Mouse (Mus musculus): Measurements from ENCODE around the gene Cybb. TPM values are rescaled to one million over a fixed set of nuclear protein-coding genes. Genes with fewer than 3 reads are reported as not detected.
"Not testable (repeated sequence)": the region's sequence is repeated elsewhere in the genome, so short reads cannot be mapped to it uniquely, and the experiment has no call there.

The Cybb gene
- 1.7 and 2.8 TPM in 2 replicates for polyA plus RNA-seq (2012; rRNA removed)
- 9.2 and 9.3 TPM in 2 replicates for polyA plus RNA-seq (2014; fragmentation: Nextera tagmentation; extraction: Ambion mirVana)

GRCm38 (mm10) chrX:9487671-9488070 lies at the start of gene Cybb:
Gene Cybb, minus strand, starts transcription at chrX:9487771.
- Histone ChIP-seq H3K9ac (replicated peaks) (no peak within 1 kb of the TSS), H3K4me1 (replicated peaks; ENCODE audit: control insufficient read depth in 2 of 2, insufficient read depth in 2 of 2, low read length in 1 of 2) (no peaks in the 10 kb centered on the region), H3K27ac (no peak within 1 kb of the TSS), H3K27me3 (ENCODE audit: control insufficient read depth, insufficient read depth, low read length) (no peaks in the 10 kb centered on the region), H3K4me3 (ENCODE audit: insufficient read depth in 1 of 2, low read depth in 2 of 2, low read length in 2 of 2) (no peak within 1 kb of the TSS), H3K36me3 (replicated peaks; ENCODE audit: control insufficient read depth, insufficient read depth, low read depth) (no peaks in the 10 kb centered on the region), H3K9me3 (ENCODE audit: control insufficient read depth, low read length) (no peaks in the 10 kb centered on the region), H3K4me2 (ENCODE audit: low read depth) (no peak within 1 kb of the TSS)
- 54% methylated on average over 4 of the region's 4 CpGs for WGBS (ENCODE audit: insufficient replicate concordance)
- TF ChIP-seq CTCF (IDR thresholded peaks at IDR 0.05; ENCODE audit: low read depth) = no peak
- TF ChIP-seq EP300 (IDR thresholded peaks at IDR 0.05; ENCODE audit: low read depth) = no peak
- DNase-seq (ENCODE audit: low read depth in 3 of 3, low spot score in 3 of 3) (no peak), ATAC-seq (ENCODE audit: insufficient read depth) (no peak)

- H3K4me2 ChIP-seq (ENCODE audit: low read depth) = no peak overlapping the region
- TF ChIP-seq CTCF (IDR thresholded peaks at IDR 0.05; ENCODE audit: low read depth) (no peak), EP300 (IDR thresholded peaks at IDR 0.05; ENCODE audit: low read depth) (no peak)
- H3K27ac ChIP-seq = no peak overlapping the region
- H3K9me3 ChIP-seq (ENCODE audit: control insufficient read depth, low read length) = no peaks in the 10 kb centered on the region
- no peaks in the 10 kb centered on the region for H3K36me3 ChIP-seq (replicated peaks; ENCODE audit: control insufficient read depth, insufficient read depth, low read depth)
- DNase-seq (ENCODE audit: low read depth in 3 of 3, low spot score in 3 of 3) (peak in 1 of 3 experiments; percentile 30), ATAC-seq (ENCODE audit: insufficient read depth) (peak; percentile 13; the same call in 1 of the 2 replicates)
- 49% methylated on average over 3 of the region's 3 CpGs for WGBS (ENCODE audit: insufficient replicate concordance)
- H3K9ac ChIP-seq (replicated peaks) = no peak overlapping the region
- no peak overlapping the region for H3K4me3 ChIP-seq (ENCODE audit: insufficient read depth in 1 of 2, low read depth in 2 of 2, low read length in 2 of 2)
- no peaks in the 10 kb centered on the region for H3K27me3 ChIP-seq (ENCODE audit: control insufficient read depth, insufficient read depth, low read length)
- H3K4me1 ChIP-seq (replicated peaks; ENCODE audit: control insufficient read depth in 2 of 2, insufficient read depth in 2 of 2, low read length in 1 of 2) = no peaks in the 10 kb centered on the region
Observed at GRCm38 (mm10) chrX:9536881-9537280, 49.3 kb upstream of the Cybb start.

DNA sequence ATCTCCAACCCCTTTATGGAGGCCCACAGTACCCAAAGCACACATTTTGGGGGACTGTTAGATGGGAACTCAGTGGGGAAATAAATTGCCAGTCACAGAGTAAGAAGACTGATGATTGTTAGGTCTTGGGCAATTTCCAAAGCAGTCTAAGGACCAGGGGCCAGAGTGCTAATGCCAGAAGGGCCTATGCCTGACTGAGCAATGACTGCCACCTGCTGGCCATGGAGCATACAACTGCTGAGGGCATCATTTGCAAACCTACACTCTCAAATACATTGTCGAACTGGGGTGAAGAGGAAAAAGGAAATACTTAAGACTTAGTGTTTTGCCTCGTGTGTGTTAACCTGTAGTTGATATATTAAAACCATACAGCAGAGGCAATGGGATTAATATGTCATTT lies 32.4 kb upstream of the Cybb start:
- H3K4me1 ChIP-seq (replicated peaks; ENCODE audit: control insufficient read depth in 2 of 2, insufficient read depth in 2 of 2, low read length in 1 of 2); DNase-seq (ENCODE audit: low read depth in 3 of 3, low spot score in 3 of 3); H3K9me3 ChIP-seq (ENCODE audit: control insufficient read depth, low read length); H3K36me3 ChIP-seq (replicated peaks; ENCODE audit: control insufficient read depth, insufficient read depth, low read depth); H3K9ac ChIP-seq (replicated peaks); H3K4me3 ChIP-seq (ENCODE audit: insufficient read depth in 1 of 2, low read depth in 2 of 2, low read length in 2 of 2); H3K27me3 ChIP-seq (ENCODE audit: control insufficient read depth, insufficient read depth, low read length); H3K27ac ChIP-seq; H3K4me2 ChIP-seq (ENCODE audit: low read depth); ATAC-seq (ENCODE audit: insufficient read depth): not testable (repeated sequence)
- WGBS (ENCODE audit: insufficient replicate concordance) = 12% methylated on average over 2 of the region's 2 CpGs
- peak; percentile 74 for TF ChIP-seq CTCF (IDR thresholded peaks at IDR 0.05; ENCODE audit: low read depth)

DNA sequence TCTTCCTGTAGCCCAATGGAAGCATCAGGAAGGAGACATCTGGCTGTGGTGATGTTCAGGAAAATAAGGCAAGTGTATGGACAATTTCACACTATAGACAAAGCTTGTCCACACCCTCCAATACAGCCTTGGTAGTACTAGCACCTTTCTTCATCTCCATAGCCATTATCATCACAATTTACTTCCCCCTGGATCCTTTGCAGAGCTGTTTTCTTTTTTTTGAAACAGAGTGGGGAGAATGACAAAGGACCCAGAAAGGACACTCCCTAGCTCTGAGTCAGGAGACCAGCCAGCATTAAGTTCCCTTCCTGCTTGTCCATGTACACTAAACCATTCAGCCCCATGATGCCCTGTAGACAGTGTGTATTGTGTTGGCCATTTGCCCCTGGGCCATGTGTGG lies 30.0 kb upstream of the Cybb start:
- H3K36me3 ChIP-seq (replicated peaks; ENCODE audit: control insufficient read depth, insufficient read depth, low read depth); H3K4me2 ChIP-seq (ENCODE audit: low read depth); ATAC-seq (ENCODE audit: insufficient read depth); H3K27me3 ChIP-seq (ENCODE audit: control insufficient read depth, insufficient read depth, low read length); H3K9ac ChIP-seq (replicated peaks); H3K27ac ChIP-seq; DNase-seq (ENCODE audit: low read depth in 3 of 3, low spot score in 3 of 3); H3K4me3 ChIP-seq (ENCODE audit: insufficient read depth in 1 of 2, low read depth in 2 of 2, low read length in 2 of 2); H3K9me3 ChIP-seq (ENCODE audit: control insufficient read depth, low read length); H3K4me1 ChIP-seq (replicated peaks; ENCODE audit: control insufficient read depth in 2 of 2, insufficient read depth in 2 of 2, low read length in 1 of 2): not testable (repeated sequence)

- not testable (repeated sequence) for H3K9me3 ChIP-seq (ENCODE audit: control insufficient read depth, low read length); H3K4me2 ChIP-seq (ENCODE audit: low read depth); DNase-seq (ENCODE audit: low read depth in 3 of 3, low spot score in 3 of 3); H3K36me3 ChIP-seq (replicated peaks; ENCODE audit: control insufficient read depth, insufficient read depth, low read depth); H3K9ac ChIP-seq (replicated peaks); H3K27me3 ChIP-seq (ENCODE audit: control insufficient read depth, insufficient read depth, low read length); H3K27ac ChIP-seq; ATAC-seq (ENCODE audit: insufficient read depth); H3K4me1 ChIP-seq (replicated peaks; ENCODE audit: control insufficient read depth in 2 of 2, insufficient read depth in 2 of 2, low read length in 1 of 2); H3K4me3 ChIP-seq (ENCODE audit: insufficient read depth in 1 of 2, low read depth in 2 of 2, low read length in 2 of 2)
- 71% methylated on average over 6 of the region's 6 CpGs for WGBS (ENCODE audit: insufficient replicate concordance)
Observed at GRCm38 (mm10) chrX:9475036-9475435, 12.5 kb downstream of the Cybb start.

- ATAC-seq (ENCODE audit: insufficient read depth) (no peak), DNase-seq (ENCODE audit: low read depth in 3 of 3, low spot score in 3 of 3) (no peak)
- H3K27me3 ChIP-seq (ENCODE audit: control insufficient read depth, insufficient read depth, low read length) = no peaks in the 10 kb centered on the region
- no peak for TF ChIP-seq CTCF (IDR thresholded peaks at IDR 0.05; ENCODE audit: low read depth)
- TF ChIP-seq EP300 (IDR thresholded peaks at IDR 0.05; ENCODE audit: low read depth) = no peak
- H3K9me3 ChIP-seq (ENCODE audit: control insufficient read depth, low read length) = no peaks in the 10 kb centered on the region
- no peak overlapping the region for H3K4me3 ChIP-seq (ENCODE audit: insufficient read depth in 1 of 2, low read depth in 2 of 2, low read length in 2 of 2)
- H3K4me2 ChIP-seq (ENCODE audit: low read depth) = no peak overlapping the region
- H3K9ac ChIP-seq (replicated peaks) = no peak overlapping the region
- H3K27ac ChIP-seq = no peak overlapping the region
- no peaks in the 10 kb centered on the region for H3K4me1 ChIP-seq (replicated peaks; ENCODE audit: control insufficient read depth in 2 of 2, insufficient read depth in 2 of 2, low read length in 1 of 2)
- no peaks in the 10 kb centered on the region for H3K36me3 ChIP-seq (replicated peaks; ENCODE audit: control insufficient read depth, insufficient read depth, low read depth)
Observed at GRCm38 (mm10) chrX:9474440-9474839, 13.1 kb downstream of the Cybb start.
